Mouse (Mus musculus) heart, embryonic 12.5 days (tissue): ENCODE data around the gene Exoc3l4. TPM values are rescaled to one million over a fixed set of nuclear protein-coding genes. Genes with fewer than 3 reads are reported as not detected.

Experiments
- ATAC-seq: fragments of 200-750 bp; cut with Nextera tagmentation; 2 replicates; pipeline ENCODE4 v1.8.0; 2017; ENCODE audit warnings: moderate TSS enrichment, moderate library complexity; ENCODE audit not compliant: insufficient number of reproducible peaks, low FRiP score
- H3K27ac ChIP-seq: fragments of 300-500 bp; sonication (generic); 2 replicates; pipeline ENCODE4 v1.5.1; 2016; ENCODE audit warnings: mild to moderate bottlenecking, moderate library complexity; ENCODE audit not compliant: poor library complexity, severe bottlenecking
- H3K27me3 ChIP-seq: fragments of 300-500 bp; sonication (generic); replicated peaks from 2 replicates; pipeline ENCODE4 v1.6.1; 2016; ENCODE audit warnings: mild to moderate bottlenecking, moderate library complexity
- H3K36me3 ChIP-seq: fragments of 300-500 bp; sonication (generic); 2 replicates; pipeline ENCODE4 v1.6.1; 2016; ENCODE audit warnings: mild to moderate bottlenecking, moderate library complexity
- H3K4me1 ChIP-seq: fragments of 300-500 bp; sonication (generic); replicated peaks from 2 replicates; pipeline ENCODE4 v1.6.1; 2016; ENCODE audit warnings: mild to moderate bottlenecking
- H3K4me2 ChIP-seq: fragments of 300-500 bp; sonication (generic); 2 replicates; pipeline ENCODE4 v1.6.1; 2016; ENCODE audit warnings: mild to moderate bottlenecking, moderate library complexity
- H3K4me3 ChIP-seq: fragments of 300-500 bp; sonication (generic); 2 replicates; pipeline ENCODE4 v1.5.1; 2016; ENCODE audit warnings: mild to moderate bottlenecking
- H3K9ac ChIP-seq: fragments of 300-500 bp; sonication (generic); 2 replicates; pipeline ENCODE4 v1.6.1; 2016; ENCODE audit warnings: mild to moderate bottlenecking, moderate library complexity
- H3K9me3 ChIP-seq: fragments of 300-500 bp; sonication (generic); replicated peaks from 2 replicates; pipeline ENCODE4 v1.6.1; 2016; ENCODE audit warnings: mild to moderate bottlenecking, moderate library complexity
- WGBS: fragments of 180-500 bp; shearing (Covaris S2); methylation state at CpG from one replicate; pipeline ENCODE4 v1.1.7; 2016; 5-methylcytosine and 5-hydroxymethylcytosine counted together
- polyA plus RNA-seq: library from polyadenylated mRNA; unstranded; fragments of >200 nt; fragmentation: Nextera tagmentation; extraction: Ambion mirVana; gene quantifications from 2 replicates; pipeline ENCODE4 v1.2.1, GENCODE M21; 2016

The Exoc3l4 gene
- polyA plus RNA-seq, 1 experiment from 2014 or later = 8.5 TPM

DNA sequence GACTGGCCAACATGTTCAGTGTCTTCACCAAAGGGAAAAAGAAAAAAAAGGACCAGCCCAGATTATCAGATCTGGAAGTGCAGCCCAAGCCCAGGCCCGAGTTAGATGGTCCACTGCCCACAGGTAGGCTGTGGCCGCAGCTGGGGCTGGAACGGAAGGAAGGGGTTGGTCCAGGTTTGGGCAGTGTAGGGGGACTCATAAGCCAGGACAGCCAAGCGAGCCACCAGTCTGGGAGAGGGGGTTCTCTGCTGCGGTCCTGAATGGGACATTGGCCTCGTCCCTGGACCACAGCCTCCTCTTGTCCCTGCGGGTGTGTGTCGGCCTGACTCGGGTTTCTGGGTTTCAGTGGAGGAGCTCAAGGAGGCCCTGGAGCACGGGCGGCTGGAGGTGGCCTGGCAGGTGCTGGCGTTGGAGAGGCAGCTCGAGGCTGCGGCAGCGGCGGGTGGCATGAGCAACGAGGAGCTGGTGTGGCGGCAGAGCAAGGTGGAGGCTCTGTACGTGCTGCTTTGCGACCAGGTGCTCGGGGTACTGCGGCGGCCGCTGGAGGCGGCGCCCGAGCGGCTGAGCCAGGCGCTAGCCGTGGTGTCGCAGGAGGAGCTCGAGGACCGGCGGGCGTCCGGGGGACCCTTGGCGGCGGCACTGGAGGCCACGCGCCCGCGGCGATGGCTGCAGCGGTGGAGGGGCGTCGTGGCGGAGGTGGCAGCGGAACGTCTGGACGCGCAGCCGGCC, 28.5 kb downstream of the Exoc3l4 start:
- H3K9ac ChIP-seq = peak overlapping the region; percentile 7
- peaks cover 98% of the 10 kb centered on the region for H3K27me3 ChIP-seq
- 7% methylated on average over 52 of the region's 52 CpGs for WGBS
- H3K9me3 ChIP-seq = no peaks in the 10 kb centered on the region
- H3K27ac ChIP-seq = no peak overlapping the region
- peaks cover 69% of the 10 kb centered on the region for H3K4me1 ChIP-seq
- no peaks in the 10 kb centered on the region for H3K36me3 ChIP-seq
- no peak for ATAC-seq
- H3K4me2 ChIP-seq = peak overlapping the region; percentile 53
- H3K4me3 ChIP-seq = peak overlapping the region; percentile 25

DNA sequence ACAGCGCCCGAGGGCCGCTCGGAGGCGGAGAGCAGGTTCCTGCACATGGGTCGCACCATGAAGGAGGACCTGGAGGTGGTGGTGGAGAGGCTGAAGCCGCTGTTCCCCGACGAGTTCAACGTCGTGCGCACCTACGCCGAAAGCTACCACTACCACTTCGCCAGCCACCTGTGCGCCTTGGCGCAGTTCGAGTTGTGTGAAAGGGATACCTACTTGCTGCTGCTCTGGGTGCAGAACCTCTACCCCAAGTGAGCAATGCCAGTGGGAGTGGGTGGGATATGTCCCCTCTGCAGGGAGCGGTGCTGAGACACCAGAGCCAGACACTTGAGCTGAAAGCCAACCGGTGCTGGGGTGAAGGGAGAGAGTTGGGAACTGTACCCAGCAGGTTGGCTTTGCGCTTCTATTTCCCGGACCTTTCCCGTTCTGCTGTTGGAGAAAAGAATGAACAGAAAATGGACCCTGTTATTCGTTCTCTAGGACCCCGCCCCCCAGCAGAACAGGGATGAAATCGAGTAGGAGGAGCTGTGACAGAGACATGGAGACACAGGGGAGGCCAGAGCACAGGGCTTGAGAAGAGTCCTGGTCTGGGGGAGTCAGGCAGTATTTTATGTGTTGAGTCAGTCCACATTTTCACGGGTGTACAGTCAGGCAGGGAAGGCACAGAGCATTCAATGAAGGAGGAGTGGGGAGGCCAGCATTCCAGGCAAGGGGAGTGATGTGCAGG, 29.2 kb downstream of the Exoc3l4 start:
- Histone ChIP-seq H3K4me3 (peak overlapping the region; percentile 25), H3K4me1 (peaks cover 75% of the 10 kb centered on the region), H3K9ac (peak overlapping the region; percentile 7), H3K36me3 (no peaks in the 10 kb centered on the region), H3K9me3 (no peaks in the 10 kb centered on the region), H3K27me3 (peaks cover 99% of the 10 kb centered on the region), H3K27ac (no peak overlapping the region), H3K4me2 (peak overlapping the region; percentile 53)
- no peak for ATAC-seq
- WGBS = 18% methylated on average over 27 of the region's 27 CpGs

DNA sequence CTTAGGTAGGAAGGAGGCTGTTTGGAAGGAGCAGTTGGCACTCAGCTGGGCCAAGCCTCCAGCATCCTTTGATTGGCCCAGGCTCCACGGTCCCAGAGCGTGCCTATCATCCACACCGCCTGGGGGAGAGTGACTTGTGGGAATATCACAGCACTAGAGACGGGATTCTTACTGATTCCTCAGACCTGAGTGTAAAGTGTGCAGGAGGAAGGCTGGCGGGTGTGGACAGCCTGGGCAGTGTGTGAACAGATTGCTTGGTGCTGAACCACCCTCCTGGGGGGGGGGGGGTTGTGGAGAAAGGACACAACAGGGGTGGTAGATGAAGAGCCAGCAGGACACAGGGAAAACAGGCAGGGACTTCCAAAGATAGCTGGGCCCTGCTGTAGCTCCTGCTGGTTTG, 29.9 kb downstream of the Exoc3l4 start:
- Histone ChIP-seq H3K9me3 (no peaks in the 10 kb centered on the region), H3K27ac (no peak overlapping the region), H3K27me3 (peaks cover 99% of the 10 kb centered on the region), H3K4me2 (no peak overlapping the region), H3K9ac (no peak overlapping the region), H3K4me3 (no peak overlapping the region), H3K36me3 (no peaks in the 10 kb centered on the region), H3K4me1 (peaks cover 75% of the 10 kb centered on the region)
- 34% methylated on average over 5 of the region's 5 CpGs for WGBS
- no peak for ATAC-seq

DNA sequence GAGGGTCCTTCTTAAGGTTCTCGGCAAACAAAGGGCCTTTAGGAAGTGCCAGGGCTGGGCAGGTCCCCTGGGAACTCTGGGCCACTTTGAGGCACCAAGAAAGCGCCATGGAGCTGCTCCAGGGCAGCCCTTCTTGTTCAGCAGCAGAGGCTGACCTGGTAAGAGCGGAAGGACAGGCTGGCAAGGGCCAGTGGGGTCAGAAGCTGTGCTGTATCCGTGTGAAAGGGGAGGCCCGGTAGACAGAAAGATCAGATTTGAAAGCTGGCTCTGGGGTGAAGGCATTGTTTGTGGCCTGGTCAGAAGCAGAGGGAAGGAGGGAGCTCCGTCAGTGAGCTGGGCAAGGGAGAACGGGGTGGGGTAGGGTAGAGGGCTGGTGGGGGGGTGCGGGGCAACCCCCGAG, 30.5 kb downstream of the Exoc3l4 start:
- Histone ChIP-seq H3K4me3 (no peak overlapping the region), H3K4me2 (no peak overlapping the region), H3K27me3 (peaks cover 99% of the 10 kb centered on the region), H3K27ac (no peak overlapping the region), H3K9ac (no peak overlapping the region), H3K4me1 (peaks cover 69% of the 10 kb centered on the region), H3K36me3 (no peaks in the 10 kb centered on the region), H3K9me3 (no peaks in the 10 kb centered on the region)
- WGBS = 40% methylated on average over 9 of the region's 9 CpGs
- ATAC-seq = no peak

DNA sequence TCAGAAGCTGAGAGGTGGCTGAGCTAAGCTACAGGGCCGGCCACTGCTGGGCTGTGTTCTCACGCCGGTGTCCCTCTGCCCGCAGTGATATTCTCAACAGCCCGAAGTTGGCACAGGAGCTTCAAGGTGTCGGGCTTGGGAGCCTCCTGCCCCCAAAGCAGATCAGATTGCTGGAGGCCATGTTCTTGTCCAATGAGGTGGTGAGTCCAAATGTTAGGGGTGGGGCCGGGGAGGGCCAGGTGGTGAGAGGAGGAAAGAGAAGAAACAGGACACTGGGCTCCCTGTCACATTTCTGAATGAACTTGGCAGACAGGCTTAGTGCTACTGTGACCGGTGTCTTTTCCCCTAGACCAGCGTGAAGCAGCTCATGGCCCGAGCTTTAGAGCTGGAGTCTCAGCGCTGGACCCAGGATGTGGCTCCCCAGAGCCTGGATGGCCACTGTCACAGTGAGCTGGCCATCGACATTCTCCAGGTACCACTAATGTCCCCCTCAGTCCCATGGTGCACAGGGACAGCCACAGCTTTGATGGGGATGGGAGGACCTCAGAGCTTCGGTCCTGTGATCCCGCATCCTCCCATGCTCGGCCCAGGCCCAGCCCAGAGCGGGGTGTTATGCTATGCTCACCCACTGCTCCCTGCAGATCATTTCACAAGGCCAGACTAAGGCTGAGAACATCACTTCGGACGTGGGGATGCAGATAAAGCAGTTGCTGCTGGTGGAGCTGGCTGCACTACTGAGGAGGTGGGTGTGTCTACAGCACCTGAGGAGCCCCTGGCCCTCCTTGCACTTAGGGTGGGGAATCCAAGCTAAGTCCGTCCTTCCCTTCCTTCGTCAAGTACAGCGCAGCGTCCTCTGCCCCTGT, 31.3 kb downstream of the Exoc3l4 start:
- 34% methylated on average over 22 of the region's 22 CpGs for WGBS
- no peak for ATAC-seq
- Histone ChIP-seq H3K9ac (no peak overlapping the region), H3K9me3 (no peaks in the 10 kb centered on the region), H3K4me3 (no peak overlapping the region), H3K4me2 (no peak overlapping the region), H3K4me1 (peaks cover 61% of the 10 kb centered on the region), H3K36me3 (no peaks in the 10 kb centered on the region), H3K27ac (no peak overlapping the region), H3K27me3 (peaks cover 99% of the 10 kb centered on the region)

DNA sequence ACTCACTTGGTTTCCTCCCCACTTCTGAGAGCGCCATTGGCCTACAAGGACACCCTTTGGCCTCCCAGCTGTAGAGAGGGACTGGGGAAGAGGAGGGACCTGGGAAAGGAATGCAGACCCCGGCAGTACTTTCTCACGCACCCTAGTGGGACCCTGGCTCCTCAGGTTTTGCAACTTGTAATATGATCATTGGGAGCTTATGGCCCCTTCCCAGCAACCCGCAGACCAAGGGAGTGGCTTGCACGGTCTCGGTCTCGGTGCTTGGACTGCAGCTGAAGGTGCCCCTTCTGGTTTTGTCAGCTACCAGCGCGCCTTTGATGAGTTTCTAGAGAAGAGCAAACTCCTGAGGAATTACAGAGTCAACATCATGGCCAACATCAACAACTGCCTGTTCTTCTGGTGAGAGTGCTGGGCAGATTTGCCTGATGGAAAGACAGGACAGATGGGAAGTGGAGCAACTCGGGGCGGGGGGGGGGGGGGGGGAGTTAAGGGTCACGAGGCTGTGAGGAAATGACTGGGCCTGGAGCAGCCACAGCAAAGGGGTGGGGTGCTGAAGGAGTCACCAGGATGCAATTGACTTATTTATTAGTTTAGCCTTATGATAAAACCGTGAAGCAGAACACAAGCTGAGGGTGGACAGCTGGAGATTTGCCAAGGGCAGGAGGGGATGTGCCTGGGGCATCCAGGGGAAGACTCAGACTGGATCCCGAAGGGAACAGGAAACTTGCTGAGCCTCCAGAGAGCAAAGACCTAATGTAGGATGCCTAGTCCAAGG, 32.3 kb downstream of the Exoc3l4 start:
- no peak overlapping the region for H3K4me3 ChIP-seq
- H3K27me3 ChIP-seq = peaks cover 98% of the 10 kb centered on the region
- H3K4me1 ChIP-seq = peaks cover 55% of the 10 kb centered on the region
- 33% methylated on average over 13 of the region's 14 CpGs for WGBS
- ATAC-seq = peak; percentile 31; the same call in 1 of the 2 replicates
- H3K4me2 ChIP-seq = no peak overlapping the region
- peak overlapping the region; percentile 5; the same call in 1 of the 2 replicates for H3K27ac ChIP-seq
- H3K9me3 ChIP-seq = no peaks in the 10 kb centered on the region
- no peak overlapping the region for H3K9ac ChIP-seq
- no peaks in the 10 kb centered on the region for H3K36me3 ChIP-seq

DNA sequence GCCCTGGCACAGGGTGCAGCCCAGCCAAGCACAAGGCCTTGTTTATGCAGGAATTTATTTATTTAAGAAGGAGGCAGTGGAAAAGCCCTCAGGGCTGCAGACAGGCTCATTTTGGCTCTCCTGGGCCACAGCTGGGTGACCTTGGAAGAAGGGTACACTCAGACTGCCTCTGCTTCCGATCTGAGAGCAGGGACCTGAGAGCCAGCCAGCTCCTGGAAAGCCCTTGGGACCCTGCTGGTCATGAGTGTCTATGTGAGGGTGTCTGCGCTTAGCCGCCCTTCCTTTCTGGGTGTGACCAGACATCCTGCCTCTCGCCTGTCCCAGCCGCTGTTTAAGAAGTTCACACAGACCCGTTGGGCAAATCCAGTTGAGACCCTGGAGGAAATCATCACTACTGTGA, 33.5 kb downstream of the Exoc3l4 start:
- Histone ChIP-seq H3K27me3 (peaks cover 91% of the 10 kb centered on the region), H3K4me3 (no peak overlapping the region), H3K9ac (no peak overlapping the region), H3K36me3 (no peaks in the 10 kb centered on the region), H3K4me1 (peaks cover 64% of the 10 kb centered on the region), H3K27ac (no peak overlapping the region), H3K4me2 (no peak overlapping the region), H3K9me3 (no peaks in the 10 kb centered on the region)
- no peak for ATAC-seq
- WGBS = 40% methylated on average over 6 of the region's 6 CpGs

DNA sequence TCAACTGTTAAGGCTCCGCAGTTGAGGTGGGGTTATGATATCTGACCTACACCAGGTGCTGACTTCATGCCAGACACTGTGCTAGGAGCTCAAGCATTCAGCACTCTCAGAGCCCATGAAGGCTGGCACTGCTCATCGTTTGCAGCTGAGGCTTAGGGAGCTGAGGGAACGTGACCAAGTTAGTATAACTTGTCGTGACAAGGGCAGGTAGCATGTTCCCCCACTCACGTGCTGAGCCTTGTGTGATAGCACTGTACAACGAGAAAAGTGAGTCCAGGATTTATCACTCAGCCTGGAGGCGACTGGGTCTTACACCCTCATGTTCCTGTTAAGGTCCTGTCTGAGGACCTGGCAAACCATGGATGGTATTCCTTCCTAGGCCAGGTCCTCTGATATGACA, 34.7 kb downstream of the Exoc3l4 start:
- H3K27ac ChIP-seq = no peak overlapping the region
- H3K4me1 ChIP-seq = peaks cover 61% of the 10 kb centered on the region
- no peak for ATAC-seq
- no peaks in the 10 kb centered on the region for H3K9me3 ChIP-seq
- no peak overlapping the region for H3K9ac ChIP-seq
- no peak overlapping the region for H3K4me3 ChIP-seq
- 82% methylated on average over 7 of the region's 7 CpGs for WGBS
- peaks cover 80% of the 10 kb centered on the region for H3K27me3 ChIP-seq
- no peak overlapping the region for H3K4me2 ChIP-seq
- H3K36me3 ChIP-seq = no peaks in the 10 kb centered on the region

DNA sequence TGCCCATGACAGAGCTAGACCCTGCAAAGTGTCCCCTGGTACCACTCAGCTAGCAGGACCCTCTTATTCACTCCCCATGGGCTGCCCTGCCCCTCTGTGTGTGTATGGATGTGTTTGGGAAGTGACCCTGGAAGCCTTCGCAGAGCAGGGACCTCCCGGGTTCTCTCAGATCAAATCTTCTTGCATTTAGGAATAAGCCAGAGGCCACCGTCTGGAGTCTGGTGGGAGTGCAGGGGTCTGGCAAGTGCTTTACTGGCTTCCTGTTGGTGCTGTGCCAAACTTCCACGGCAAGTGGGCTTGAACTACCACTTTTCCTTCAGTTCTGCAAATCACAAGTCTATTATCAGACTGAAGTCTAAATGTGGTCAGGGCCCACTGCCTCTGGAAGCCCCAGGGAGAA, 37.2 kb downstream of the Exoc3l4 start:
- ATAC-seq = no peak
- H3K4me2 ChIP-seq = no peak overlapping the region
- no peaks in the 10 kb centered on the region for H3K9me3 ChIP-seq
- no peak overlapping the region for H3K27ac ChIP-seq
- no peak overlapping the region for H3K4me3 ChIP-seq
- no peak overlapping the region for H3K9ac ChIP-seq
- peaks cover 39% of the 10 kb centered on the region for H3K4me1 ChIP-seq
- H3K27me3 ChIP-seq = peaks cover 80% of the 10 kb centered on the region
- H3K36me3 ChIP-seq = no peaks in the 10 kb centered on the region
- 24% methylated on average over 4 of the region's 4 CpGs for WGBS

DNA sequence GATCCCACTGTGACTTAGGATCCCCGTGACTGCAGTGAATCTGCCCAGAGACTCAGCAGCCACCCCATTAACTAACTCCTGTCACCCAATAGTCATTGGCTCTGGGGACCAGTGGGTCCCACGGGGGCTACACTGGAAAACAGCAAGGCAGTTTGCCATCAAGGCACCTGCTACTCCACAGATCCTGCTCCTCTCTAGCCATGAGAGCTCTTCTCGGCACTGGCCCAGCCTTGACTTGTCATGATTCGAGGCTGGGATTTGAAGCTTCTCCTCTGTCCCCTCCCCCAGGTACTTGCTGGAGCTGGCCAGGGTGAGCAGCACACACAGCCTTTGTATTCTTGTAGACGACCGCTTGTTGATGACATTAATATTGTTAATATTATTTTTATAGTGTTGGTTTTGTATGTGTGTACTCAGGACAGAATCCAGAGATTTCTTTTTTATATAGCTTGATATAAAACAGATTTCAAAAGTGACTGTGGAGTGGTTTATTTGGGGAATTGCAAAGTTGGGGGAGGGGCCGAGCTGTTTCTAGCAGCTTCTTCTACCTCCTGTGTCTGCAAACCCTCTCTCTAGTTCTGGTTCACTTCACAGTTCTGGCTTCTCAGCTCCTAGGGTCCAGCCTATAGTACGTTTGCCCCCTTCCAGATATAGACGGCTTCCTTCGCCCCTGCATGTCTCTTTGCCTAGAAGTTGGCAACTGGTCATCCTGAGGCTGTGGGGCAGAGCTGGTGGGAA, 37.9 kb downstream of the Exoc3l4 start:
- ATAC-seq = no peak
- Histone ChIP-seq H3K9ac (no peak overlapping the region), H3K4me3 (no peak overlapping the region), H3K9me3 (no peaks in the 10 kb centered on the region), H3K27ac (no peak overlapping the region), H3K36me3 (no peaks in the 10 kb centered on the region), H3K4me1 (peaks cover 33% of the 10 kb centered on the region), H3K4me2 (no peak overlapping the region), H3K27me3 (peaks cover 74% of the 10 kb centered on the region)
- WGBS = 54% methylated on average over 10 of the region's 10 CpGs
